Mouse (Mus musculus): ENCODE measurements around the gene Abl1.

The Abl1 gene

GRCm38 (mm10) chr2:31776479-31776878 is 88.3 kb downstream of the Abl1 start:
- in situ Hi-C loops (cut with MboI, MseI) = loop anchor here in 1 of 2 experiments (10.0 kb wide), 1 partner anchor 62 kb away; no protein-coding TSS in a partner anchor

- in situ Hi-C loops (cut with MboI, MseI) = loop anchor here in 1 of 2 experiments (10.0 kb wide), 1 partner anchor 64 kb away; no protein-coding TSS in a partner anchor
These were observed 91.1 kb downstream of the Abl1 start for GRCm38 (mm10) chr2:31779258-31779657.

GRCm38 (mm10) chr2:31782958-31783602 is 94.9 kb downstream of the Abl1 start:
- in situ Hi-C loops (cut with MboI, MseI) = loop anchor here in 1 of 2 experiments (5.0 to 10.0 kb wide), 3 partner anchors 71 to 298 kb away; partner anchors contain the start of gene Abl1

- in situ Hi-C loops (cut with MboI, MseI) = loop anchor here (5.0 to 10.0 kb wide), 3 partner anchors 98 to 300 kb away; partner anchors contain the start of gene Abl1 (in 2 of the 2)
These were observed 96.9 kb downstream of the Abl1 start for GRCm38 (mm10) chr2:31785074-31785473.

GRCm38 (mm10) chr2:31787029-31787428 is 98.9 kb downstream of the Abl1 start:
- in situ Hi-C loops (cut with MboI, MseI) = loop anchor here (5.0 to 10.0 kb wide), 3 partner anchors 100 to 302 kb away; partner anchors contain the start of gene Abl1 (in 2 of the 2)

GRCm38 (mm10) chr2:31788227-31788626 is 100.1 kb downstream of the Abl1 start:
- in situ Hi-C loops (cut with MboI, MseI) = loop anchor here (5.0 to 10.0 kb wide), 3 partner anchors 101 to 303 kb away; partner anchors contain the start of gene Abl1 (in 2 of the 2)

- in situ Hi-C loops (cut with MboI, MseI) = loop anchor here (5.0 to 10.0 kb wide), 3 partner anchors 102 to 304 kb away; partner anchors contain the start of gene Abl1 (in 2 of the 2)
These were observed 101.0 kb downstream of the Abl1 start for GRCm38 (mm10) chr2:31789215-31789614.

GRCm38 (mm10) chr2:31790728-31791251 is 102.6 kb downstream of the Abl1 start:
- in situ Hi-C loops (cut with MboI, MseI) = loop anchor here in 1 of 2 experiments (5.0 kb wide), 1 partner anchor 73 kb away; no protein-coding TSS in a partner anchor

GRCm38 (mm10) chr2:31791260-31791659 is 103.1 kb downstream of the Abl1 start:
- in situ Hi-C loops (cut with MboI, MseI) = loop anchor here in 1 of 2 experiments (5.0 kb wide), 1 partner anchor 74 kb away; no protein-coding TSS in a partner anchor

- in situ Hi-C loops (cut with MboI, MseI) = loop anchor here in 1 of 2 experiments (5.0 kb wide), 1 partner anchor 75 kb away; no protein-coding TSS in a partner anchor
These were observed 104.4 kb downstream of the Abl1 start for GRCm38 (mm10) chr2:31792611-31793010.

GRCm38 (mm10) chr2:31796943-31797342 is 108.8 kb downstream of the Abl1 start:
- in situ Hi-C loops (cut with MboI, MseI) = no loop called here

GRCm38 (mm10) chr2:31801416-31801815 is 113.2 kb downstream of the Abl1 start:
- in situ Hi-C loops (cut with MboI, MseI) = no loop called here

- in situ Hi-C loops (cut with MboI, MseI) = no loop called here
These were observed 114.6 kb downstream of the Abl1 start for GRCm38 (mm10) chr2:31802811-31803210.

GRCm38 (mm10) chr2:31803480-31803879 is 115.3 kb downstream of the Abl1 start:
- in situ Hi-C loops (cut with MboI, MseI) = no loop called here

GRCm38 (mm10) chr2:31806639-31807382 is 118.6 kb downstream of the Abl1 start:
- in situ Hi-C loops (cut with MboI, MseI) = no loop called here

GRCm38 (mm10) chr2:31808410-31809357 is 120.5 kb downstream of the Abl1 start:
- in situ Hi-C loops (cut with MboI, MseI) = no loop called here

- in situ Hi-C loops (cut with MboI, MseI) = no loop called here
These were observed 121.2 kb downstream of the Abl1 start for GRCm38 (mm10) chr2:31809358-31809740.

GRCm38 (mm10) chr2:31810444-31810843 is 122.3 kb downstream of the Abl1 start, which contains the start of gene Qrfp:
Gene Qrfp (minus strand): TSS chr2:31810580.
- in situ Hi-C loops (cut with MboI, MseI) = loop anchor here in 1 of 2 experiments (5.0 kb wide), 2 partner anchors 37 to 102 kb away; partner anchors contain the start of gene Fibcd1

- in situ Hi-C loops (cut with MboI, MseI) = loop anchor here in 1 of 2 experiments (5.0 kb wide), 2 partner anchors 36 to 101 kb away; partner anchors contain the start of gene Fibcd1
These were observed 123.1 kb downstream of the Abl1 start for GRCm38 (mm10) chr2:31811086-31811958.

Data from T-helper 17 cell (primary cell).